Mouse (Mus musculus): ENCODE data around the gene Hist1h2be. TPM values are rescaled to one million over a fixed set of nuclear protein-coding genes. Genes with fewer than 3 reads are reported as not detected.

The Hist1h2be gene
- polyA plus RNA-seq, 1 experiment = 0.86 TPM

DNA sequence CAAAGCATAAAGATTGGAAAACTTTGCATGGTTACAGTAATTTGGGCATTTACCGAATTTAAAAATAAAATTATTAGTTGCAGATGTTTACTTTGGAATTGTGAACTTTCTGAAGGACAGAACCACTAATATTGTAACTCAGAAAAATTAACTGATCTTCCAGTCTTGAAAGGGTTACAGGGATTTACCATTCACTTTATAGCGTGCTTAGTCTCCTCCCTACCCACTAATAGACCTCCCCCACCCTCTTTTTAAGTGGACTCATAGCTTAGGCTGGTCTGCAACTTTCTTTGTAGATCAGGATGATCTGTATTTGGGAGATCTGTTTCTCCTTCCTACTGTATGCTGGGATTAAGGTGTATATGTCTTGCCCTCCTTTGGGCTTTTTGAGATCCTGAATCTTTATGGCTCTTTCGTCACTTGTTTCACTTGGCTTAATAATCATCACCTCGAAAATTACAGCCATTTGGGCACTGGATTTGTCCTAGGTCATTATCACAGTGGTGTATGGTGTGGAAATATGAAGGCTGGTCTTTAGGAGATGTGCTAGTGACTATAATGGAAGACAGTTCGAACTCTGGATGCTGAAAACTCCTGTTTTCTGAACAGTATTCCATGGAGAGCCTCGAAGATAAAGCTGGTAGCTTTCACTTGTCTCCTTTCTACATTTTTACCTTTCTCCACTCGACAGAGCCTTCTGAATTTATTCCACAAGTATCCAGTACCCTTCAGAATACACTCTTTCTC, 84.7 kb downstream of the Hist1h2be start:
- peaks cover 29% of the 10 kb centered on the region for H3K4me1 ChIP-seq (ENCODE audit: control insufficient read depth, insufficient read depth, low read length)
- peak overlapping the region; percentile 55 for H3K27ac ChIP-seq (ENCODE audit: insufficient read depth, low read depth, low read length)
- TF ChIP-seq POLR2A (IDR thresholded peaks at IDR 0.05; ENCODE audit: borderline replicate concordance, low read depth, low read length) (no peak), CTCF (IDR thresholded peaks at IDR 0.05; ENCODE audit: low read depth, low read length) (no peak)
- peak overlapping the region; percentile 45 for H3K4me3 ChIP-seq (ENCODE audit: insufficient read depth, low read length)

DNA sequence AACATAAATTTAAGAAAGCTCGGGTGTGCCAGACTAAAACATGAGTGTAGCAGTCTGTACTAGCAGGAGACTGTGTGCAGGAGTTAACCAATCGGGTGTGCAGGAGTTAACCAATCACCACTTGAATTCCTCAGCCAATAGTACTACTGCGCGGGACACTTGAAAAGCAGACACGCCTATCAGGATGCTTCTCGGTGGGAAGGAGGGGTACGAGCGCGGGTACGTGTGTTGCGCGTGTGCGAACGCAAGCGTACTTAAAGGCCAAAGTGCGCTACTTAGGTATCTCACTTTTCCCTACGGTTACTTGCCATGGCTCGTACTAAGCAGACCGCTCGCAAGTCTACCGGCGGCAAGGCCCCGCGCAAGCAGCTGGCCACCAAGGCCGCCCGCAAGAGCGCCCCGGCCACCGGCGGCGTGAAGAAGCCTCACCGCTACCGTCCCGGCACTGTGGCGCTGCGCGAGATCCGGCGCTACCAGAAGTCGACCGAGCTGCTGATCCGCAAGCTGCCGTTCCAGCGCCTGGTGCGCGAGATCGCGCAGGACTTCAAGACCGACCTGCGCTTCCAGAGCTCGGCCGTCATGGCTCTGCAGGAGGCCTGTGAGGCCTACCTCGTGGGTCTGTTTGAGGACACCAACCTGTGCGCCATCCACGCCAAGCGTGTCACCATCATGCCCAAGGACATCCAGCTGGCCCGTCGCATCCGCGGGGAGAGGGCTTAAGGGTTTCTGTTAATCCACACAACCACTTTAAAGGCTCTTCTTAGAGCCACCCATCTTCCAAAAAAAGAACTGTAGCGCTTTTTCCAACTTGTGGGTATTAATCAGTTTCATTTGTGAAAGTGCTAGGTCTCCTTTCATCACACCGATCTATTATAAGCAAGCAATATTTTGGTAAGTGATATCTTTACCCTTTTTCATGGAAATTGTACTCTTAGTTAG, 85.5 kb downstream of the Hist1h2be start, which contains the start of gene Hist1h3g:
Gene Hist1h3g (plus strand): TSS at position 286 of the 939 bp plus-strand sequence.
- Histone ChIP-seq H3K27ac (ENCODE audit: insufficient read depth, low read depth, low read length) (peak within 1 kb of the TSS; percentile 84), H3K4me3 (ENCODE audit: insufficient read depth, low read length) (peak within 1 kb of the TSS; percentile 63), H3K4me1 (ENCODE audit: control insufficient read depth, insufficient read depth, low read length) (peaks cover 29% of the 10 kb centered on the region)

DNA sequence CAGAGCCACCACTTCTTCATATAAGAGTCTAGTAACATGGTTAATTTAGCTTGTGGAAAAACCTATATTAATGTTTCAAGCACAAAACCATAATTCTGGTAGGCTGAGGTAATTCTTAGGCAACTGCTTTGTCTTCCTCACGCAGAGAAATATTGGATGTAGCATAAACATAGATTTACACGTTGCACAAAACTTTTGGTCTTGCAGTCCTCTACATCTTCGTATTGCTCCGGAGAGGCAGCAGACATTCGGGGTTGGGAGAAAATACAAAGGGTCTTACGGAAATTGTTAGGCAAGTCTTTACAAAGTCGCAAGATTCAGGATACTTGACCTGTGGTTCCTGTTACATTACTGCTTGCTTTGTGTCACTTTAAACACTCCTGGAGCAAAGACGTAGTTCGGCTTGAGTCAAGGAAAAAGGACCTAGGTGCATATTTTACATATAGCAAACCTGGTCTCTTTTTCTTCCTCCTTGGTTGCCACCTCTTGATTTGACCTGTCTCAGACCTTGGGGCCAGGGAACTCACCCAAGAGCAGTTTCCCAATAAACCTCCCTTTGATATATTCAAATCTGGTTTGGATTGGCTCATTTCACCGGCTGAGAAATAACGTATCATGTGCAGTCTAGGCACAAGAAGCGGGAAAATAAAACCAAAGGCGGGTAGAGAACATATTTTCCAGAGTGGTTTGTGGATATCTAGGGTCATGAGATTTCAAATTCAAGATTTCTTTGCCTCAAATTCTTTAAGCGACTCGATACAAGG, 86.4 kb downstream of the Hist1h2be start:
- peak overlapping the region; percentile 84 for H3K27ac ChIP-seq (ENCODE audit: insufficient read depth, low read depth, low read length)

More for the DNA sequence above, 86.4 kb downstream of the Hist1h2be start:
- Histone ChIP-seq H3K4me3 (ENCODE audit: insufficient read depth, low read length) (peak overlapping the region; percentile 63), H3K4me1 (ENCODE audit: control insufficient read depth, insufficient read depth, low read length) (peaks cover 29% of the 10 kb centered on the region)
- TF ChIP-seq POLR2A (IDR thresholded peaks at IDR 0.05; ENCODE audit: borderline replicate concordance, low read depth, low read length) (no peak), CTCF (IDR thresholded peaks at IDR 0.05; ENCODE audit: low read depth, low read length) (no peak)

Other genes with a start within 250 kb of the Hist1h2be start
- 4.8 and 4.9 TPM in 2 replicates for gene Abt1, start 197.3 kb downstream of the Hist1h2be start, polyA plus RNA-seq (2012; ENCODE audit: insufficient read depth, insufficient read length, missing spikeins)
- not detected in 2 replicates for gene Btn1a1, start 155.2 kb downstream of the Hist1h2be start, polyA plus RNA-seq (2012; ENCODE audit: insufficient read depth, insufficient read length, missing spikeins)
- gene Btn2a2, start 132.3 kb downstream of the Hist1h2be start, polyA plus RNA-seq (2012; ENCODE audit: insufficient read depth, insufficient read length, missing spikeins) = not detected in 2 replicates
- 2.5 and 3.1 TPM in 2 replicates for gene Hist1h4h, start 90.1 kb downstream of the Hist1h2be start, polyA plus RNA-seq (2012; ENCODE audit: insufficient read depth, insufficient read length, missing spikeins)
- 42.5 and 76.9 TPM in 2 replicates for gene Hist1h2af, start 87.2 kb downstream of the Hist1h2be start, polyA plus RNA-seq (2012; ENCODE audit: insufficient read depth, insufficient read length, missing spikeins)
- not detected in 2 replicates for gene Hist1h3g, start 85.7 kb downstream of the Hist1h2be start, polyA plus RNA-seq (2012; ENCODE audit: insufficient read depth, insufficient read length, missing spikeins)
- gene Hist1h2bh, start 77.7 kb downstream of the Hist1h2be start, polyA plus RNA-seq (2012; ENCODE audit: insufficient read depth, insufficient read length, missing spikeins) = 0.71 and 0.97 TPM in 2 replicates
- gene Hist1h3f, start 77.1 kb downstream of the Hist1h2be start, polyA plus RNA-seq (2012; ENCODE audit: insufficient read depth, insufficient read length, missing spikeins) = 0.80 TPM in 1 of 2 replicates, not detected in the other
- gene Hist1h4f, start 69.5 kb downstream of the Hist1h2be start, polyA plus RNA-seq (2012; ENCODE audit: insufficient read depth, insufficient read length, missing spikeins) = 4.7 TPM in 1 of 2 replicates, not detected in the other
- 0.11 and 0.39 TPM in 2 replicates for gene Hist1h1d, start 67.9 kb downstream of the Hist1h2be start, polyA plus RNA-seq (2012; ENCODE audit: insufficient read depth, insufficient read length, missing spikeins)
- 1.5 and 3.6 TPM in 2 replicates for gene Hist1h3e, start 58.8 kb downstream of the Hist1h2be start, polyA plus RNA-seq (2012; ENCODE audit: insufficient read depth, insufficient read length, missing spikeins)
- gene Hist1h2ae, start 49.9 kb downstream of the Hist1h2be start, polyA plus RNA-seq (2012; ENCODE audit: insufficient read depth, insufficient read length, missing spikeins) = 1.7 TPM in 1 of 2 replicates, not detected in the other
- 9.8 and 11.9 TPM in 2 replicates for gene Hist1h2bg, start 49.7 kb downstream of the Hist1h2be start, polyA plus RNA-seq (2012; ENCODE audit: insufficient read depth, insufficient read length, missing spikeins)
- 3.8 and 7.9 TPM in 2 replicates for gene Hist1h2bf, start 46.9 kb downstream of the Hist1h2be start, polyA plus RNA-seq (2012; ENCODE audit: insufficient read depth, insufficient read length, missing spikeins)
- not detected in 2 replicates for gene Hist1h2ad, start 46.7 kb downstream of the Hist1h2be start, polyA plus RNA-seq (2012; ENCODE audit: insufficient read depth, insufficient read length, missing spikeins)
- 2.3 and 3.2 TPM in 2 replicates for gene Hist1h3d, start 45.4 kb downstream of the Hist1h2be start, polyA plus RNA-seq (2012; ENCODE audit: insufficient read depth, insufficient read length, missing spikeins)
- gene Hist1h4d, start 39.5 kb downstream of the Hist1h2be start, polyA plus RNA-seq (2012; ENCODE audit: insufficient read depth, insufficient read length, missing spikeins) = 1.6 and 2.5 TPM in 2 replicates
- gene Hist1h1e, start 1.4 kb upstream of the Hist1h2be start, polyA plus RNA-seq (2012; ENCODE audit: insufficient read depth, insufficient read length, missing spikeins) = 2.6 TPM in 2 replicates
- gene Hist1h2ac, start 62.8 kb upstream of the Hist1h2be start, polyA plus RNA-seq (2012; ENCODE audit: insufficient read depth, insufficient read length, missing spikeins) = 0.35 and 0.40 TPM in 2 replicates
- gene Hist1h2bc, start 63.1 kb upstream of the Hist1h2be start, polyA plus RNA-seq (2012; ENCODE audit: insufficient read depth, insufficient read length, missing spikeins) = 55.8 and 61.9 TPM in 2 replicates
- 0.62 TPM in 1 of 2 replicates, not detected in the other for gene Hist1h1t, start 74.7 kb upstream of the Hist1h2be start, polyA plus RNA-seq (2012; ENCODE audit: insufficient read depth, insufficient read length, missing spikeins)
- not detected in 2 replicates for gene Hist1h4c, start 77.3 kb upstream of the Hist1h2be start, polyA plus RNA-seq (2012; ENCODE audit: insufficient read depth, insufficient read length, missing spikeins)
- gene Hfe, start 89.7 kb upstream of the Hist1h2be start, polyA plus RNA-seq (2012; ENCODE audit: insufficient read depth, insufficient read length, missing spikeins) = 95.3 and 104 TPM in 2 replicates
- gene Hist1h1c, start 117.7 kb upstream of the Hist1h2be start, polyA plus RNA-seq (2012; ENCODE audit: insufficient read depth, insufficient read length, missing spikeins) = 75.5 and 80.8 TPM in 2 replicates
- gene Hist1h3c, start 124.5 kb upstream of the Hist1h2be start, polyA plus RNA-seq (2012; ENCODE audit: insufficient read depth, insufficient read length, missing spikeins) = 1.2 TPM in 1 of 2 replicates, not detected in the other
- 1.3 TPM in 1 of 2 replicates, not detected in the other for gene Hist1h2bb, start 125.6 kb upstream of the Hist1h2be start, polyA plus RNA-seq (2012; ENCODE audit: insufficient read depth, insufficient read length, missing spikeins)
- 4.3 and 8.4 TPM in 2 replicates for gene Hist1h2ab, start 130.0 kb upstream of the Hist1h2be start, polyA plus RNA-seq (2012; ENCODE audit: insufficient read depth, insufficient read length, missing spikeins)
- gene Hist1h3b, start 131.1 kb upstream of the Hist1h2be start, polyA plus RNA-seq (2012; ENCODE audit: insufficient read depth, insufficient read length, missing spikeins) = 2.1 and 4.8 TPM in 2 replicates
- gene Hist1h4b, start 135.9 kb upstream of the Hist1h2be start, polyA plus RNA-seq (2012; ENCODE audit: insufficient read depth, insufficient read length, missing spikeins) = 4.5 and 5.1 TPM in 2 replicates
- not detected in 2 replicates for gene Hist1h4a, start 140.1 kb upstream of the Hist1h2be start, polyA plus RNA-seq (2012; ENCODE audit: insufficient read depth, insufficient read length, missing spikeins)
- gene Hist1h3a, start 141.3 kb upstream of the Hist1h2be start, polyA plus RNA-seq (2012; ENCODE audit: insufficient read depth, insufficient read length, missing spikeins) = not detected in 2 replicates
- not detected in 2 replicates for gene Hist1h1a, start 142.5 kb upstream of the Hist1h2be start, polyA plus RNA-seq (2012; ENCODE audit: insufficient read depth, insufficient read length, missing spikeins)
- gene Trim38, start 148.8 kb upstream of the Hist1h2be start, polyA plus RNA-seq (2012; ENCODE audit: insufficient read depth, insufficient read length, missing spikeins) = not detected in 2 replicates
- gene Slc17a2, start 185.9 kb upstream of the Hist1h2be start, polyA plus RNA-seq (2012; ENCODE audit: insufficient read depth, insufficient read length, missing spikeins) = not detected in 2 replicates
- gene Slc17a3, start 218.3 kb upstream of the Hist1h2be start, polyA plus RNA-seq (2012; ENCODE audit: insufficient read depth, insufficient read length, missing spikeins) = not detected in 2 replicates
- not detected in 2 replicates for gene Slc17a1, start 246.6 kb upstream of the Hist1h2be start, polyA plus RNA-seq (2012; ENCODE audit: insufficient read depth, insufficient read length, missing spikeins)